Mouse (Mus musculus) adrenal gland, postnatal 14 days (tissue): ENCODE data around the gene Ccdc88b. TPM values are rescaled to one million over a fixed set of nuclear protein-coding genes. Genes with fewer than 3 reads are reported as not detected.

Experiments used
- DNase-seq: peaks from one replicate; pipeline ENCODE4 v3.0.0; 2021; ENCODE audit warnings: mixed read lengths
- total RNA-seq: library from RNA; stranded (reverse); gene quantifications from 2 replicates; pipeline ENCODE4 v1.2.3, GENCODE M21; 2021

The Ccdc88b gene
- total RNA-seq, 1 experiment from 2014 or later: 2.4 TPM

DNA sequence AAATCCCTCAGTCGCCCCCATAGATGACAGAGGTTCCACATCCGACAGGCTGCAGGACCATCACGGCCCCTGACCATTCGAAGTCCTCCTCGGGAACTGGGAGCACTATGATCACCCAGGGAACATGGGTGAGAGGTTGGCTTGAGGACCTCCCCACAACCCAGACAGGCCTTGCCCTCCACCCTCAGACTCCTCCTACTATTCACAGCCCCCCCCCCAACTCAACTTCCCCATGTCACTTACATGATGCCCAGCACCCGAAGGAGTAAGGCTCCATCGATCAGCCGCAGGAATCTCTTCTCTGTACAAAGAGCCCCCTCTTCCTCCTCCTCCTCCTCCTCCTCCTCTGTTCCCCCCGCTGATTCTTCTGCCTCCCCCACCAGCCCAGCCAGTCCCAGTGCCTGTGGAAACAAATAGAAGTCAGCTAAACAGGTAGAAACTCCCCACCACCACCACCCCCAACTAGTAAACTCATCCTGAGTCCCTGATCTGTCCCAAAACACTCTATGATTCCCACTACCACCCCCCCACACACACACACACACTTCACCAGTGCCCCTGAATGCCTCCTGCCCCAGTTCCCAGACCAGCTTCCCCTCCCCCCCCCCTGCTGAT is 513 bp downstream of the Ccdc88b start:
- DNase-seq: no peak

DNA sequence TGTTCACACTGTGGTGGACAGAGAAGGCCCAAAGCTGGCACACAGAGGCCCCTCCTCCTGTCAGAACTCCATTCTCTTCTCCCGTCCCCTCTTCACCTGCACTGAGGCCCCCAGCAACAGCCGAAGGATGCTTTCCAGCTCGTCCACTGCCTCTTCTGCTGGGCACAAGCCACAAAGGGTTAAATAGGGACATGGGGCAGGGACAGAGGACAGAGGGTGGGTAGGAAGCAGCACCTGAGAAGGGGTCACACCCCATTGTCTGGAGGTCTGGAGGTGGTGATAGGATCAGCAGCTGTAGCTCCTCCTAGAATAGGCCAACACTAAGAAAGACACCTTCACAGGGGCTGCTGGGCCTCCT is 1.0 kb downstream of the Ccdc88b start:
- DNase-seq: no peak

DNA sequence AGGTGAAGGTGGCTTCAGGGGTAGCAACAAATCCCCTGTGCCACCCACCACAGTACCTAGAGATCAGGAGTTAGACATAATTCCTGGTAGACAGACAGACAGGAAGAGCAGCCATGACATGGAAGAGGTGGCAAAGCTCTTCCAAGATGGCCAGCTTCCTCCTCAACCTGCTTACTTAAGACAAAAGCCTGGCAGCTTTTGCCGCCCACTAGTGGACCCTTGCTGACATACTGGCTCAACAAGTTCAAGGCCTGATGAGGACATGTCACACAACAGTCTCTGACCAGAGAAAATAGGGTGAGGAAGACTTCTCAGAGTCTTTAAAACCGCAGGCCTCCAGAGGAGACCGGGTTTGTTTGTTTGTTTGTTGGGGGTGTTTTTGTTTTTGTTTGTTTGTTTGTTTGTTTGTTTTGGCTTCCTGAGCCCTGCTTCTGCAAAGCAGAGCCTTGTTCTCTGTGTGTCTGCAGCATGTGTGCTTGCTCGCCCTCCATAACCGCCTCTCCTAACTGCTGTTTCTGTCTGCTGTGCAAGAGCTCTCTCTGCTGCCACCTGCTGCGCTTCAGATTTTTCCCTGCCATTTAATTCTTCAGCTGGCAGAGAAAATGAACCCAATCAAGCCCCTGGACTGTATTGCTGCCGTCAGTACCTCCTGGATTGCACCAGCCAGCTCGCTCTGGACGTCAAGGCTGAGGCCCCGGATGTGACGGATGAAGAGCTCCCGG is 1.6 kb downstream of the Ccdc88b start:
- peak; percentile 54 for DNase-seq

DNA sequence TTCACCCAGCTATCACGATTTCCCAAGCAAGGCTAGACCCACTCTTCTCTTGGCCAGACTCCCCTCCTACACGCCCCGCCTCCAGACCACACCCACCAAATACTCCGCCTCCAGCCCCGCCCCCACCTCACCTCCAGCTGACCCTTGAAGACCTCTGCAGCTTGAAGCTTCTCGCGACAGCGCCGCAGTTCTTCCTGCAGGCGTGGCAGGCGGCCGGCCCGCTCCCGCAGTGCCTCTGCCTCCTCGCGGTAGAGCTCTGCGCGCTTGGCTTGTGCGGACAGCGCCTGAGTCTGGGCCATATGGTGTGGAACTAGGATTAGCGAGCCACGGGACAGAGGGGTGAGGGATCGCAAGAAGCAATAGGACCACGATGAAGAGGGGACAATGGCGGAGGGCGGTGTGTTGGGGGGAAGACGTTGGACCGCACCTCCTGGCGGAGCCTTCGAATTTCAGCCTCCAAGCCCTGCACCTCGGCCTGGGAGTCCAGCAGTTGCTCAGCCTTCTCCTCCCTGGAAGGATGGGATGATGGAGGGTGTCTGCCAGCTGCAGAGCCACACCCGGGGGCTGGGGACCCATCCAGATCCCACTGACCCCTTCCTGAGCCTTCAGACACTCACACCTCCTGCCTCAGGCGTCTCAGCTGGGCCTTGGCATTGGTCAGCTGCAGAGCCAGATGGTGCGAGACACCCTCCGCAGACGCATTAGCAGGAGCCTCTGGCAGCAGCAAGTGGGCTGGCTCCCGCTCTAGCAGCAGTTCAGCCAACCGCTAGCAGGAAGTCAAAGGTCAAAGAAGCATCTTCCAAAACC is 2.6 kb downstream of the Ccdc88b start:
- peak; percentile 50 for DNase-seq

DNA sequence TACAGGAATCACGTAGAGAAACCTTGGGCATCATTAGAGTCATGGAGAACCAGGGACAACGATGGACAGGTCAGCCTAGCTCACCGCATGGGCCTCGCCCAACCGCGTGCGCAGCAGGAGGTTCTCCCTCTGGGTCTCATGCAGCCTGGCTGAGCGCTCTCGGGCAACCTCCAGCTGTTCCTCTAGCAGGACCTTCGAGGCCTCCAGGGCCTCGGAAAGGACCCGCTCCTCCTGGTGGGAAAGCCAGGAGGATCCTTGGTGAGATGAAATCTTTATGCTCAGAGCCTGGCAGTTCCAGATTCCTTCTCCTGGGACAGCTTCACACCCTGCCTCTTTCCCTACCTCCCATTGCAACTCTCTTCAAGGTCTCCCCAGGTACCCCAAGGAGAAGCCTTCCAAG is 3.4 kb downstream of the Ccdc88b start:
- no peak for DNase-seq

DNA sequence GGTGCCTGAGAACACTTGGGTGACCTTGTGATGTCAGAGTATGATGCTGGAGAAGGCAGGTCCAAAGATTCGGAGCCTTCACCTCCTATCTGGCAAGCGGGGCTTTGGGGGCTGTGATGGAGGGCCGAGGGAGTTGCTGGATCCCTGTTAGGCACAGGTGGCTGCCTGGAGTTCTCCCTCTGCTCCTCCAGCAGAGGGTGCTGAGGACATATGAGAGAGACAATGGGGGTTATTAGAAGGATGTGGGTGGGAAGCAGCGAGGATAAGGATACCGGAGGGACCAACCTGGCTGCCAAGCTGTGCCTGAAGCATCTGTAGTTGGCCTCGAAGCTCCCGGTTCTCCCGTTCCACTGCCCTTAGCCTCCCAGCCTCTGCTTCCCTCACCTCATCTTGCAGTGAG is 4.1 kb downstream of the Ccdc88b start:
- DNase-seq: no peak

DNA sequence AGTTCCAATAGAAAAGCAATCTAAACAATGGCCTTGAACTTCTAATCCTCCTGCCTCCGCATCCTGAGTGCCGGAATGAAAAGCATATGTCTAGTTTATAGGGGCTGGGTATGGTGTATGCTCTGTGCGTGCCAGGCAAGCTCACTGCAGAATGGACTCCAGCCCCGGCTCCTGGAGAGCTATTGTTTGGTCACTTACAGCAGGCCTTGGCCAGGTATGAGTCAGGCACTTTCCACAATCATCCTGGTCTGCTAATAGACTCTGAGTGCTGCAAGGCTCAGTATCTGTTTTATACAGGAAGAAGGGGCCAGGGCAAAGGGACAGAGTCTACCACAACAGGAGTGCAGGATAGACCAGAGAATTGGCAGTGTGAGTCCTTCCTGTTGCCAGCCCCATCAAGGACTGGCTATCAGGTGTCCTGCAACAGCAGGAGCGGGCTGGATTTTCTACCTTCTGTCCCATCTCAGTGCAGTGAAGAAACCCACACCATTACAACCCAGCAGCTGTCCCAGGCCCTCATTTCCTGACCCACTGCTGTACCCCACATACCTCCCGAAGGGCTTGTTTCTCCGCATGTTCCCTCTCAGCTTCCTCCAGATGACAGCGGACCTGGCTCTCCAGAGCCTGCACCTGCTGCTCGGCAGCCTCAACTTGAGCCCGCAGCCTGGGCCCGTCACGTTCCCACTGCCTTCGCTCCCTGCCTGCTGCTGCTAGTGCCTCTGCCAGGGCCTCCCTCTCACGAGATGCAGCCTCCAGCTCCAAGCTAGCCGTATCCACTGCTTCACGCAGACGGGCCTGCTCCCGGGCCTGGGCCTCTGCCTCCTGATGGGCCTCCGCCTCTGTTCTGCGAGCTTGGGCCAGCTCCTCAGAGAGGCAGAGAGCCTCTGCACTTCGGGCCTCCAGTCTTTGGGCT is 5.4 kb downstream of the Ccdc88b start:
- no peak for DNase-seq

DNA sequence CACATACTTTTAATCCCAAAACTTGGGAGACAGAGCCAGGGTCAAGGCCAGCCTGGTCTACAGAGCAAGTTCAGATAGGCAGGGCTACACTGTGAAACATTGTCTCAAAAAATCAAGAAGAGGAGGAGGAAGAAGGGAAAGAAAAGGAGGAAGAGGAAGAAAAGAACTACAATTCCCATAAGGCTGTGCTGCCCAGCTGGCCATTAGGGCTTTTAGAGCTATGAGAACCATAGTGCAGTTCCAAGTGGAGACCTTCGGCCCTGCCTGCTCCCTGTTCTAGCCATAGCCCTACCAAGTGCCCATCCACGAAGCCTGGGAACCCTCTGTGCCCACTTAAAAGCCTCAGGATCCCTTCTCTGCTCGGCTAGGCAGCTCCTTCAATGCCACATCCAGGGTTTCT is 6.5 kb downstream of the Ccdc88b start:
- no peak for DNase-seq

DNA sequence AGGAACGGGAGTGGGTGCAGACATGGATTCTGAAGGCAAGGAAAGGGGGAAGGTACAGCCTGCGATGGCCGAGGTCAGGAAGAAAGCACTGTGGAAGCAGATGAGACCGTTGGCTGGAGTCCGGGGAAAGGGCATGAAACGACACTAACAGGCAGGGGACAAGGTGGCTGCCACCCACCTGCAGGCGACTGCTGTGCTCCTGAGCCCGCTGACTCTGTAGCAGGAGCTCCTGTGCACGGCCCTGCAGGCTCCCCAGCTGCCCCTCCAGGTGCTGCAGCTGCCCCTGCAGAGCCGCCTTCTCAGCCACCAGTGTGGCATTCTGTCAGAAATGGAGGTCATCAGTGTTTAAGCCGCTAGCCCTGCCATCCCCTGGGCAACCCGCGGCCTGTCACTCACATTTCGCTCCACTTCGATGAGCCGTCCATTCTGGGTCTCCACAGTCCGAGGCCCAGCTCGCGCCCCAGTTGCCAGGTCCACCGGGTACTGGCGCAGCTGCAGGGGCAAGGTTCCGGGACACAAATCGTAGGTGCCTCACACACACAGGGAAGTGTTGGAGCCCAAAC is 8.4 kb downstream of the Ccdc88b start:
- no peak for DNase-seq

DNA sequence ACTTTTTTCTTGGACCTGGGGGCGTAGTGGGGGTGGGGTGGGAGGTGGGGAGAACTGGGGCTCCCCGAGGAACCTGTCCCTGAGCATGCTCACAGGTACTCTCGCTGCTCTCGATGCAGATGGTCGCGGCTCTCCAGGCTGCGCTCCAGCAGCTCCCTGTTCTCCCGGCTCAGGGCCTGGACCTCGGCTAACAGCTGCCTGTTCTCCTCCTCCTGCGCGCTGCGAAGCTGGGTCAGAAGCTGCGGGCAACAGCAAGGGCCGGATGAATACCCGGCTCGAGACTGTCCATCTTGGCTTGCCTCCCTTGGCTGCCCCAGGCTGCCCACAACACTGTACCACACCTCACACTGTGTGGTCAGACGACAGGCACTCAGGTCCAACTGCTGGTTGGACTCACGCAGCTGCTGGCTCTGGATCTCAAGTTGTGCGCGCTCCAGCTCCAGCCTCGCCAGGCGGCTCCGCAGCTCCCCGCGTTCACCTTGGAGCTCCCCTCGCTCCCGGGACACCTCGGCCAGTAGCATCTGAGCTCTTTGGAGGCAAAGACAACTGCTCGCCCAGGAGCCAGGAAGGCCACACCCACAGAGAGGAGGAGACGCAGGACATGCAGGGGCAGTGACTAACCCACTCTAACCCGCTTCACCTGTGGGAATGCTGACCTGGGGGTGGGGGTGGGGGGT is 10.0 kb downstream of the Ccdc88b start:
- DNase-seq: peak; percentile 32

DNA sequence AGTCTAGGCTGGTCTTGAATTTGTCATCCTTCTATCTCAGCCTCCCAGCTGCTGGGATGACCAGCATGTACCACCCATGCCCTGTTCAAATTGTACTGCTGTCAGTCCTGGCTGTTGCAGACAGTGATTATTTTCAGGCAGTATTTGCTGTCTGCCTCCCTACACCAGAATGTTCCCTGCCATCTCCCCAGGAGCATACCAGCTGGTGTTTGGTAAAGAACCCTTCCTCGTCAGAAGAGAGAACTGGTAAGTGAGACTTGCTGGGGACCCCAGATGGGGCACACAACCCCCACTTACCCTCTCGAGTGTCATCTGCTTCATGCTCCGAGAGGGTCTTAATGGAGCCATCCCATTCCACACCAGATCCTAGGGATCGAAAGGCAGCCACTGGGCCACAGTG is 12.0 kb downstream of the Ccdc88b start:
- DNase-seq: no peak

DNA sequence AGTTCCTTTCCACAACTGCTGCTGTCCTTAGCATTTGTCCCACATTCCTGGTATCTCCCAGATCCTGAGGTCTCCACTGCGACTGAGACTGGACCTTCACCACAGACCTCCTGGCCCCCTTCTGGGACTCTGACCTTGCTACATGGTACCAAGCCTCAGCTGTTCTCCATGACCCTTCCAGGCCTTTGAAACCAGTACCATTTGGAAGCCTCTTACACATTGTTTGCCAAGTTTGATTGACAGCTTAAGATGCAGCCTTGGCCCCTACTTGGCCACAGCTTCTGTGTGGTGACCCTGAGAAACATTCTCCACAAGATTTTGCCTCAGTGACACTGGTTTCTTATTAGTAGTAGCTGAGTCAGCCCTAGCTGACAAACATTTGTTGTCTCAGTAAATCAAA is 15.7 kb downstream of the Ccdc88b start:
- DNase-seq: peak; percentile 42

DNA sequence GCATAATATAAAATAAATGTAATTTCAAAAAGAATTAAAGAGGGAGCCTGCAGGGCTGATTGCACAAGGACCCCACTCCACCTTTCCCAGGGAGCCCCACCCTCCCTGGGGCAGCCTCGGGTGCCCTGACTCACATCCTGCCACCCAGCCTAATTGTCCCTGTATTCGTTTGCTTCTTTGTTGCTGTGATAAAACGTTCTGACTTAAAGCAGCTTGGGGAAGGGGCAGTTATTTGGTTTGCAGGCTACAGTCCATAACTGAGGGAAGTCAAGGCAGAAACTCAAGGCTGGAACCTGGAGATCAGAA is 16.8 kb downstream of the Ccdc88b start:
- DNase-seq: no peak

DNA sequence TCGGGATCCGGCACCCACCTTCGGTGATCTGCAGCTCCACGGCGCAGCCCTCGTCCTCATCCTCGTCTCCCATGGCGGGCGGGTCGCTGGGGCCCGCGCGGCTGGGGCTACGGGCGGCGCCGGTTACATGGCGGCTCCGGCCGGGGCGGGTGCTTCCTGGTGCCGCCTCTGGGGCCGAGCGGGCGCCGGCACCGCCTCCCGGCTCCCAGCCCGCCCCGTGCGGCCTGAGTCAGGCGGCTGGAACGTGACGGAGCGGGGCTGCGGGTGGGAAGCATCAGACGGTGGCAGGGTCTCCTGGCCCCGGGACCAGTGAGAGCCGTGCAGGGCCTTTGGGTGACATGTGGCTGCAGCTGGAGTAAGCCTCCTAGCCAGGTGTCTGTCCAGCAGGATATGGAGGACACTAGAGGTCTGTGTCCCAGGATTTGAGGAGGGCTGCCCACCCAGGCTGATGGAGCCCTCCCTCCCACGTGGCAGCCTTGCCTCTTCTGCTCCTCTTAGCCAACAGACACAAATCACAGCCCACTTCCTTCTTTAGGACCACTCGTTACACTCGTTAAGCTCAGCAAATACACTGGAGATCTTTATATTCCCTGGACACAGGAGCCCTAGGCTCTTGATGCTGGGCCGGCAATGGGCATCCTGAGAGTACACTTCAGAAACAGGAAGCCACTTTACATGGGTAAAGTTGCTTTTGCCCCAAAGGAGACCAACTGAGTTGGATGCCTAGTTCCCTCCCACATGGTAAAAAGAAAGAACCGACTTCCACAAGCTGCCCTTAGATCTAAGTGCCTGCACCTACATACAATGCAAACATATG is 17.3 kb downstream of the Ccdc88b start, which contains the start of gene Rps6ka4:
TSS of gene Rps6ka4 (minus strand) at position 162 of the 817 bp plus-strand sequence.
- peak; percentile 87 for DNase-seq

DNA sequence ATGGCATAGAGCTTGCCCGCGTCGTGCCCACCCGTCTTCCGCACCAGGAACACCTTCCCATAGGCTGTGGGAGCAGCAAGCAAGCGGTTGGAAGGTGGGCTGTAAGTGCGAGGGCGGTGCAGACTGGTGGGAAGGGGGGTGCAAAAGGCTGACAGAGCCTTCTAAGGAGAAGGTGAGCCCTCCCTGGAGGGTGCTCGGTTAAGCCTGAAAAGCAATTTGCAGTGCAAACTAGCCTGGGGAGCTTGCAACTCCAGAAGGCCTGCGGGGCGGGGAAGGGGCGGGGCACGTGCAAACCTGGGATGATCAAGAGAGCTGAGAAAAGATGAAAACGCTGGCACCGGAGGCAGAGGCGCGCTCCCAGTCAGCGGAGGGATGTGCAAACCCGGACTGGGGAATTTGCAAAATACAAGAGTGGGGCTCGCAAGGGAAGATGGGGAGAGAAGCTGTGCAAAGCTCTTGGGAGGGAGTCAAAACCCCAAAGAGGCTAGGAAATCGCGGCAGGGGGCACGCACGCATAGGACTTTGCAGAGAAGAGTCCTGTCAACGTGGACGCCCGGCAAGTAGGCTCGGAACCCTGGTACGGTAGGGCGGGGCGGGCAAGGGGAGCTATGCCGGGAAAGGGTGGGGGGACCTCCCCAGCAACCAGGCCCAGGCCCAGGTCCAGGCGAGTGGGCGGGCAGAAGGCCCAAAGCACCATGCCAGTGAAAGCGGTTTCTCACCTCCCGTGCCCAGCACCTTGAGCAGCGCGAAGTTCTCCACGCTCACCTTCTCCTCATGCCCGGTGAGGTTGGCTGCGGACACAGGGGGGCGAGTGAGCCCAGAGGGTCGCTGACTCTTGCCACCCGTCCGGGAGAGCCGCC is 18.2 kb downstream of the Ccdc88b start:
- peak; percentile 60 for DNase-seq

DNA sequence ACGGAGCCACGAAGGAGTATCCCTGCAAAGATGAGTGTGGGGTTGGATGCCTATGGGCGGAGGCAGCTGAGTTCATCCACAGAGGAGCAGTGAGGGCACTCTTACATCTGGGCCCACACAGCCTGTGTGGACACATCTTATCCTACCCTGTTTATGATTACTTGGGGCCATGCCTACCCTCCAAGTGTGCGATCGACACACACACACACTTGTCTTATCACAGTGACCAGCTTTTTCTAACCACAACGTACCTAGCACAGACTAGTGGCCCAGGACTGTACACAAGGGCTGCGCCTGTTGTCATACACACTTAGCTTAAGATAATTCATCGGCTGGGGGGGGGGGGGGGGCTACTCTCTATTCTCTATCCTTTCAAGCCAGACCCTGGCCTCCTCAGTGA is 25.6 kb downstream of the Ccdc88b start:
- no peak for DNase-seq

DNA sequence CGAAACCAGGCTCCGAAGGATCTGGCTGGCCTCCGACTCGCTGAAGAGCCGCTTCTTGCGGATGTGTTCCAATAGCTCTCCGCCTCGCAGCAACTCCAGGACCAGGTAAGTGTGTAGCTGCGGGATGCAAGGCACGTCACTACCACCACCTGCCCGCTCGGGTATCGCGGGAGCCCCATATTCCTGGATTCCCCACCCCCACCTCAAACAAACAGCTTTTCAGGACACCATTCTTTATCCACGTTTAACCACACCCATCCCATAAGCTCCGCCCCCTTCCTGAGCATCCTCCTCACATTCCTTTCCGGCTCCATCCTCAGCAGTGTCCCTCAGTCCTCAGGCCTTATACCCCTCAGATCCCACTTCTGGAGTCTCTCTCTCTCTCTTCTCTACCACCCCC is 26.7 kb downstream of the Ccdc88b start:
- no peak for DNase-seq

DNA sequence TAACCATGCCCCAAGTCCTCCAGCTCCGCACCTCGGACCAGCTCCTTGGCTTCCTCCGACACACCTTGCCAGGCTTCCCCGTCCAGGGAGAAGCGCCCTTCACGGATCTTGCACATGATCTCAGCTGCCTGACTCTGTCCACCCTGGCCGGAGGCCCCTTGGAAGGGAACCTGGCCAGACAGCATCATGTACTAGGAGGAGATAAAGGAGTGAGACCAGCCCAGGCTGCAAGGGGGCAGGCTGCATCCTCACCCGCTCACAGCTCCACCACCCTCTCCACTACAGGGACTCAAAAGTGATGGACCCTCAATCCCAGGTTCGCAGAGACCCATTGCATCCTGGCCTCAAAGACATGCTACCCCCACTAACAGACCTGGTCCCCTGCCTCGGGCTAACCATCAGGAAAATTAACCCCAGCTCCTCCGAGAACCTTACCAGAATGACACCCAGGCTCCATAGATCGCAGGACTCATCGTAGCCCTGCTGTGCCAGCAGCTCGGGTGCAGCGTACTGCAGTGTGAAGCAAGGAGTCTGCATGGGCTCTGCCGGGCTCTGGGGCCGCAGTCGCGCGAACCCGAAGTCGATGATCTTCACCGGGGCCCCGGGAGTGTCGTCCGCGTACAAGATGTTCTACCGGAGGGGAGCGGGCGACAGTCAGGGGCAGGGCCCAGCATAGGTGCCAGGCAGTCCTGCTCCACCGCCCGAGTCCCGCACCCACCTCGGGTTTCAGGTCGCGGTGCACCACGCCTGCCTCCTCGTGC is 27.3 kb downstream of the Ccdc88b start:
- no peak for DNase-seq
